Mouse (Mus musculus): ENCODE measurements around the gene Trmt1. TPM values are rescaled to one million over a fixed set of nuclear protein-coding genes. Genes with fewer than 3 reads are reported as not detected.

Gene Trmt1
- polyA plus RNA-seq, 1 experiment from 2014 or later: 59.9 TPM

- WGBS: 39% methylated on average over 3 of the region's 3 CpGs
- H3K4me3 ChIP-seq (replicated peaks): no peak overlapping the region
These were observed 35.9 kb upstream of the Trmt1 start for GRCm38 (mm10) chr8:84650213-84650612.

GRCm38 (mm10) chr8:84653092-84653631 lies 32.9 kb upstream of the Trmt1 start:
- no peak overlapping the region for H3K9ac ChIP-seq
- H3K4me1 ChIP-seq (replicated peaks): peaks cover 31% of the 10 kb centered on the region
- H3K27ac ChIP-seq: no peak overlapping the region; the same call in 1 of the 2 replicates
- H3K36me3 ChIP-seq: no peaks in the 10 kb centered on the region
- H3K27me3 ChIP-seq (replicated peaks): no peaks in the 10 kb centered on the region
- no peak for ATAC-seq
- H3K4me3 ChIP-seq (replicated peaks): no peak overlapping the region
- WGBS: 49% methylated on average over 9 of the region's 9 CpGs
- no peak overlapping the region for H3K4me2 ChIP-seq (replicated peaks)
- H3K9me3 ChIP-seq: no peaks in the 10 kb centered on the region

More at GRCm38 (mm10) chr8:84650213-84650612, 35.9 kb upstream of the Trmt1 start:
- Histone ChIP-seq H3K9ac (no peak overlapping the region), H3K36me3 (no peaks in the 10 kb centered on the region), H3K27ac (peak overlapping the region; percentile 64), H3K4me1 (replicated peaks) (peaks cover 12% of the 10 kb centered on the region), H3K4me2 (replicated peaks) (no peak overlapping the region), H3K9me3 (no peaks in the 10 kb centered on the region), H3K27me3 (replicated peaks) (no peaks in the 10 kb centered on the region)
- peak; percentile 82 for ATAC-seq

- Histone ChIP-seq H3K27ac (peak overlapping the region; percentile 99), H3K36me3 (no peaks in the 10 kb centered on the region), H3K9ac (no peak overlapping the region), H3K27me3 (replicated peaks) (no peaks in the 10 kb centered on the region), H3K4me2 (replicated peaks) (peak overlapping the region; percentile 88), H3K4me3 (replicated peaks) (no peak overlapping the region), H3K9me3 (no peaks in the 10 kb centered on the region), H3K4me1 (replicated peaks) (peaks cover 32% of the 10 kb centered on the region)
- no peak for ATAC-seq
- WGBS: 46% methylated on average over 4 of the region's 4 CpGs
These were observed 31.5 kb upstream of the Trmt1 start for GRCm38 (mm10) chr8:84654597-84654996.

GRCm38 (mm10) chr8:84655336-84656190 lies 30.5 kb upstream of the Trmt1 start:
- H3K9me3 ChIP-seq: no peaks in the 10 kb centered on the region

GRCm38 (mm10) chr8:84656191-84656525 lies 29.9 kb upstream of the Trmt1 start:
- H3K4me1 ChIP-seq (replicated peaks): peaks cover 35% of the 10 kb centered on the region
- H3K27me3 ChIP-seq (replicated peaks): no peaks in the 10 kb centered on the region
- 0 out of 2 replicates have a peak, but pooled peaks have one; percentile 0 for ATAC-seq
- H3K9me3 ChIP-seq: no peaks in the 10 kb centered on the region
- H3K9ac ChIP-seq: peak overlapping the region; percentile 58
- no peaks in the 10 kb centered on the region for H3K36me3 ChIP-seq
- WGBS: under 1% methylated on average over 10 of the region's 10 CpGs
- peak overlapping the region; percentile 88 for H3K4me2 ChIP-seq (replicated peaks)
- H3K4me3 ChIP-seq (replicated peaks): peak overlapping the region; percentile 41
- peak overlapping the region; percentile 99 for H3K27ac ChIP-seq

More at GRCm38 (mm10) chr8:84655336-84656190, 30.5 kb upstream of the Trmt1 start:
- H3K4me2 ChIP-seq (replicated peaks): peak overlapping the region; percentile 88
- H3K27me3 ChIP-seq (replicated peaks): no peaks in the 10 kb centered on the region
- peak overlapping the region; percentile 58 for H3K9ac ChIP-seq
- peak; percentile 21 for ATAC-seq
- H3K36me3 ChIP-seq: no peaks in the 10 kb centered on the region
- H3K4me3 ChIP-seq (replicated peaks): peak overlapping the region; percentile 41
- H3K4me1 ChIP-seq (replicated peaks): peaks cover 35% of the 10 kb centered on the region
- WGBS: 2% methylated on average over 15 of the region's 15 CpGs
- peak overlapping the region; percentile 99 for H3K27ac ChIP-seq

- ATAC-seq: peak; percentile 80
- peak overlapping the region; percentile 88 for H3K4me2 ChIP-seq (replicated peaks)
- no peaks in the 10 kb centered on the region for H3K36me3 ChIP-seq
- H3K9me3 ChIP-seq: no peaks in the 10 kb centered on the region
- H3K9ac ChIP-seq: peak overlapping the region; percentile 58
- peak overlapping the region; percentile 99 for H3K27ac ChIP-seq
- H3K27me3 ChIP-seq (replicated peaks): no peaks in the 10 kb centered on the region
- H3K4me1 ChIP-seq (replicated peaks): peaks cover 35% of the 10 kb centered on the region
- H3K4me3 ChIP-seq (replicated peaks): peak overlapping the region; percentile 41
- under 1% methylated on average over 23 of the region's 23 CpGs for WGBS
These were observed 29.4 kb upstream of the Trmt1 start for GRCm38 (mm10) chr8:84656641-84657126.

- Histone ChIP-seq H3K9ac (0 out of 2 replicates have a peak overlapping the region, but pooled peaks have one; percentile 58), H3K27me3 (replicated peaks) (no peaks in the 10 kb centered on the region), H3K4me1 (replicated peaks) (peaks cover 35% of the 10 kb centered on the region), H3K4me2 (replicated peaks) (peak overlapping the region; percentile 88), H3K27ac (peak overlapping the region; percentile 99), H3K36me3 (no peaks in the 10 kb centered on the region), H3K4me3 (replicated peaks) (peak overlapping the region; percentile 41), H3K9me3 (no peaks in the 10 kb centered on the region)
- ATAC-seq: peak; percentile 18
These were observed 28.9 kb upstream of the Trmt1 start for GRCm38 (mm10) chr8:84657203-84657602.

GRCm38 (mm10) chr8:84657680-84658079 lies 28.4 kb upstream of the Trmt1 start:
- WGBS: 49% methylated on average over 4 of the region's 4 CpGs
- Histone ChIP-seq H3K9ac (no peak overlapping the region), H3K4me3 (replicated peaks) (no peak overlapping the region), H3K4me1 (replicated peaks) (peaks cover 35% of the 10 kb centered on the region), H3K36me3 (no peaks in the 10 kb centered on the region), H3K27ac (peak overlapping the region; percentile 99), H3K27me3 (replicated peaks) (no peaks in the 10 kb centered on the region), H3K9me3 (no peaks in the 10 kb centered on the region), H3K4me2 (replicated peaks) (peak overlapping the region; percentile 88)
- 0 out of 2 replicates have a peak, but pooled peaks have one; percentile 8 for ATAC-seq

GRCm38 (mm10) chr8:84658951-84659350 lies 27.2 kb upstream of the Trmt1 start:
- Histone ChIP-seq H3K27ac (peak overlapping the region; percentile 94), H3K27me3 (replicated peaks) (no peaks in the 10 kb centered on the region), H3K4me2 (replicated peaks) (peak overlapping the region; percentile 84; the same call in 1 of the 2 replicates), H3K9me3 (no peaks in the 10 kb centered on the region), H3K4me3 (replicated peaks) (no peak overlapping the region), H3K36me3 (no peaks in the 10 kb centered on the region), H3K9ac (no peak overlapping the region), H3K4me1 (replicated peaks) (peaks cover 39% of the 10 kb centered on the region)
- no peak for ATAC-seq
- WGBS: 36% methylated on average over 1 of the region's 1 CpGs

- peak overlapping the region; percentile 84 for H3K4me2 ChIP-seq (replicated peaks)
- no peak for ATAC-seq
- no peaks in the 10 kb centered on the region for H3K9me3 ChIP-seq
- peaks cover 35% of the 10 kb centered on the region for H3K4me1 ChIP-seq (replicated peaks)
- no peaks in the 10 kb centered on the region for H3K27me3 ChIP-seq (replicated peaks)
- H3K4me3 ChIP-seq (replicated peaks): peak overlapping the region; percentile 76
- WGBS: 3% methylated on average over 33 of the region's 33 CpGs
- H3K36me3 ChIP-seq: no peaks in the 10 kb centered on the region
- H3K27ac ChIP-seq: peak overlapping the region; percentile 94
- H3K9ac ChIP-seq: peak overlapping the region; percentile 89
These were observed 25.9 kb upstream of the Trmt1 start for GRCm38 (mm10) chr8:84659936-84660818.

GRCm38 (mm10) chr8:84660819-84661457 lies 25.2 kb upstream of the Trmt1 start:
- Histone ChIP-seq H3K4me3 (replicated peaks) (peak overlapping the region; percentile 76), H3K27me3 (replicated peaks) (no peaks in the 10 kb centered on the region), H3K4me1 (replicated peaks) (peaks cover 33% of the 10 kb centered on the region), H3K36me3 (no peaks in the 10 kb centered on the region), H3K9ac (peak overlapping the region; percentile 89), H3K27ac (peak overlapping the region; percentile 94), H3K4me2 (replicated peaks) (peak overlapping the region; percentile 84), H3K9me3 (no peaks in the 10 kb centered on the region)
- ATAC-seq: peak; percentile 19; the same call in 1 of the 2 replicates
- WGBS: 1% methylated on average over 20 of the region's 20 CpGs

All from intestine, embryonic 15.5 days (tissue).